Mouse (Mus musculus) small intestine, adult 2 months (tissue): Measurements from ENCODE around the gene Pdzd4. TPM values are rescaled to one million over a fixed set of nuclear protein-coding genes. Genes with fewer than 3 reads are reported as not detected.

Source experiments
- H3K27ac ChIP-seq: fragments of 200-500 bp; 2 replicates; pipeline ENCODE4 v1.5.1; 2012; ENCODE audit warnings: low read depth, low read length, control low read depth, inconsistent platforms; ENCODE audit not compliant: insufficient read depth
- H3K27me3 ChIP-seq: fragments of 200-500 bp; 2 replicates; pipeline ENCODE4 v1.6.1; 2012; ENCODE audit warnings: mild to moderate bottlenecking, moderate library complexity, low read length, inconsistent platforms; ENCODE audit not compliant: control insufficient read depth, insufficient read depth
- H3K36me3 ChIP-seq: fragments of 200-500 bp; 2 replicates; pipeline ENCODE4 v1.6.1; 2012; ENCODE audit warnings: mild to moderate bottlenecking, low read length, control low read depth, inconsistent platforms; ENCODE audit not compliant: control insufficient read depth, insufficient read depth
- H3K4me1 ChIP-seq: fragments of 200-500 bp; 2 replicates; pipeline ENCODE4 v1.6.1; 2012; ENCODE audit warnings: low read length, inconsistent platforms, mixed read lengths; ENCODE audit not compliant: control insufficient read depth, insufficient read depth, insufficient read length
- H3K4me3 ChIP-seq: fragments of 200-500 bp; 2 replicates; pipeline ENCODE4 v1.5.1; 2012; ENCODE audit warnings: low read depth, mild to moderate bottlenecking, control low read depth, inconsistent platforms, low read length, moderate library complexity
- CTCF ChIP-seq: fragments of 200-500 bp; IDR thresholded peaks from 2 replicates; pipeline ENCODE4 v1.5.1; 2012; ENCODE audit warnings: low read depth, mild to moderate bottlenecking, control low read depth, inconsistent platforms, low read length, moderate library complexity, mixed read lengths; ENCODE audit not compliant: insufficient replicate concordance, insufficient read length; ENCODE audit errors: extremely low read depth
- POLR2A ChIP-seq: fragments of 200-500 bp; IDR thresholded peaks from 2 replicates; pipeline ENCODE4 v1.6.1; 2012; ENCODE audit warnings: low read depth, mild to moderate bottlenecking, control low read depth, inconsistent platforms, low read length, moderate library complexity
- WGBS: fragments of 180-500 bp; shearing (Covaris S2); methylation state at CpG from one replicate; pipeline ENCODE4 v1.1.7; 2018; 5-methylcytosine and 5-hydroxymethylcytosine counted together
- polyA plus RNA-seq: library from polyadenylated mRNA; depleted of rRNA; stranded (reverse); fragments of >200 nt; gene quantifications from 2 replicates; pipeline ENCODE4 v1.2.3, GENCODE M21; 2012

Pdzd4 gene
- polyA plus RNA-seq, 1 experiment, result 0.65 TPM

GRCm38 (mm10) chrX:73855087-73855408 lies 30.3 kb upstream of the Pdzd4 start:
- H3K27ac ChIP-seq, result no peak overlapping the region
- peaks cover 7% of the 10 kb centered on the region for H3K36me3 ChIP-seq
- no peak for TF ChIP-seq POLR2A
- no peak for TF ChIP-seq CTCF
- H3K4me1 ChIP-seq, result no peaks in the 10 kb centered on the region
- WGBS, result 72% methylated on average over 3 of the region's 3 CpGs
- no peak overlapping the region for H3K4me3 ChIP-seq
- H3K27me3 ChIP-seq, result no peaks in the 10 kb centered on the region

GRCm38 (mm10) chrX:73854326-73855086 lies 29.7 kb upstream of the Pdzd4 start:
- Histone ChIP-seq H3K4me3 (no peak overlapping the region), H3K27me3 (no peaks in the 10 kb centered on the region), H3K4me1 (no peaks in the 10 kb centered on the region), H3K36me3 (peaks cover 5% of the 10 kb centered on the region; the same call in 1 of the 2 replicates), H3K27ac (no peak overlapping the region)
- WGBS, result 85% methylated on average over 9 of the region's 9 CpGs
- no peak for TF ChIP-seq CTCF
- no peak for TF ChIP-seq POLR2A

- H3K27me3 ChIP-seq, result no peaks in the 10 kb centered on the region
- 85% methylated on average over 3 of the region's 3 CpGs for WGBS
- H3K4me3 ChIP-seq, result no peak overlapping the region
- H3K27ac ChIP-seq, result no peak overlapping the region
- TF ChIP-seq CTCF (no peak), POLR2A (no peak)
- H3K36me3 ChIP-seq, result no peaks in the 10 kb centered on the region
- H3K4me1 ChIP-seq, result no peaks in the 10 kb centered on the region
These were observed 11.9 kb upstream of the Pdzd4 start for GRCm38 (mm10) chrX:73836691-73837090.

- Histone ChIP-seq H3K27me3 (no peaks in the 10 kb centered on the region), H3K4me3 (no peak overlapping the region), H3K4me1 (no peaks in the 10 kb centered on the region), H3K36me3 (no peaks in the 10 kb centered on the region), H3K27ac (no peak overlapping the region)
- no peak for TF ChIP-seq POLR2A
- TF ChIP-seq CTCF, result no peak
- WGBS, result 92% methylated on average over 1 of the region's 1 CpGs
These were observed 11.0 kb upstream of the Pdzd4 start for GRCm38 (mm10) chrX:73835731-73836130.

- Histone ChIP-seq H3K4me1 (no peaks in the 10 kb centered on the region), H3K27ac (no peak overlapping the region), H3K36me3 (no peaks in the 10 kb centered on the region), H3K4me3 (peak overlapping the region; percentile 73; the same call in 1 of the 2 replicates), H3K27me3 (0 out of 2 replicates have a peak, but pooled peaks cover 4% of the 10 kb centered on the region)
- WGBS, result 22% methylated on average over 17 of the region's 17 CpGs
- no peak for TF ChIP-seq POLR2A
- TF ChIP-seq CTCF, result no peak
These were observed 1.0 kb downstream of the Pdzd4 start for GRCm38 (mm10) chrX:73823747-73824146.

GRCm38 (mm10) chrX:73816596-73817314 lies 8.0 kb downstream of the Pdzd4 start:
- no peaks in the 10 kb centered on the region for H3K36me3 ChIP-seq
- H3K4me3 ChIP-seq, result no peak overlapping the region
- 0 out of 2 replicates have a peak, but pooled peaks cover 2% of the 10 kb centered on the region for H3K4me1 ChIP-seq
- 64% methylated on average over 3 of the region's 3 CpGs for WGBS
- no peaks in the 10 kb centered on the region for H3K27me3 ChIP-seq
- no peak for TF ChIP-seq POLR2A
- TF ChIP-seq CTCF, result no peak
- no peak overlapping the region for H3K27ac ChIP-seq

GRCm38 (mm10) chrX:73815072-73815471 lies 9.7 kb downstream of the Pdzd4 start:
- TF ChIP-seq CTCF, result no peak
- no peak for TF ChIP-seq POLR2A
- no peaks in the 10 kb centered on the region for H3K36me3 ChIP-seq
- H3K27ac ChIP-seq, result no peak overlapping the region
- no peaks in the 10 kb centered on the region for H3K27me3 ChIP-seq
- WGBS, result 20% methylated on average over 14 of the region's 14 CpGs
- no peak overlapping the region for H3K4me3 ChIP-seq
- H3K4me1 ChIP-seq, result 0 out of 2 replicates have a peak, but pooled peaks cover 2% of the 10 kb centered on the region

GRCm38 (mm10) chrX:73805814-73806213 lies 19.0 kb downstream of the Pdzd4 start:
- Histone ChIP-seq H3K4me3 (no peak overlapping the region), H3K4me1 (no peaks in the 10 kb centered on the region), H3K36me3 (no peaks in the 10 kb centered on the region), H3K27me3 (no peaks in the 10 kb centered on the region), H3K27ac (no peak overlapping the region)
- TF ChIP-seq CTCF, result no peak
- no peak for TF ChIP-seq POLR2A
- 48% methylated on average over 1 of the region's 1 CpGs for WGBS
